Mouse (Mus musculus) ES-Bruce4 (cell line): ENCODE results near the gene Arhgef16.

Experiments used
- CTCF ChIP-seq: IDR thresholded peaks from one replicate; pipeline ENCODE4 v1.8.1; 2011; ENCODE audit warnings: low read depth, low read length
- EP300 ChIP-seq: IDR thresholded peaks from 2 replicates; pipeline ENCODE4 v1.6.1; 2011; ENCODE audit warnings: low read depth, low read length; ENCODE audit not compliant: insufficient read depth
- POLR2A ChIP-seq: IDR thresholded peaks from one replicate; pipeline ENCODE4 v1.8.1; 2011; ENCODE audit warnings: low read length; ENCODE audit not compliant: insufficient read depth

DNA sequence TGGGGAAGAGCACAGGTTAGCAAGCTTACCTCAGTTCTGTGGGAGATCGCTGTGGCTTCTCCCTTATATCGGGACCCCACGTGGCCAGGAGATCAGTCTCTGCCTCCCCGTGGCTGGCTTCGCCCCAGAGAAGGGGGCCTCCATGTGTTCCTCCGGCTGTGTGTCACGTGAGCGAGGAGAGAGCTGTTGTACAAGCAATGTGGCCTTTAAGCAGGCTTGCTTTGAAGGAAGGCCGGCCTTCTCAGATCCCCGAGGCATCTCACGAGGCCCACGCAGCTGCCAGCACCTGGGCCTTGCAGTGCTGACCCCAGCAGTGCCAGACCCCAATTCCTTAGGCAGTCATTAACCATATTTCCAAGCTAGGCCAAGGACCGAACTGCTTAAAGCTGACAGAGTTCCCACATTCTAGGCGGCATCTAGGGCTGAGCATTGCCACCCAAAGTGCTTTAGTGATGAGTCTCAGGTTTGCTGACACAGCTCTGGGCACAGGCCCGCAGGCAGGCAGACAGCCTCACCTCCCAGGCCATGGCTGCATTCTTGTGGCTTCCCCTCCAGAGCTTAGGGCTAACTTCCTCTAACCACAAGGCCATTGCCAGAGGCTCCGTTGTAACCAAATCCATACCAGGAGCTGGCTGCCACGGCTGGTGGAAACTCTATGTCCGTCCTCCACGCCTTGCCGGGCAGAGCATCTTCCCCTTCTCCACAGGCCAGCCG is 53.2 kb downstream of the Arhgef16 start:
- no peak for TF ChIP-seq CTCF
- no peak for TF ChIP-seq POLR2A
- no peak for TF ChIP-seq EP300
